Mouse (Mus musculus) urinary bladder, postnatal 25 days (tissue): ENCODE measurements around the gene Alad.

Experiments used
- DNase-seq: peaks from one replicate; pipeline ENCODE4 v3.0.0; 2022; ENCODE audit warnings: low spot score

Alad gene

DNA sequence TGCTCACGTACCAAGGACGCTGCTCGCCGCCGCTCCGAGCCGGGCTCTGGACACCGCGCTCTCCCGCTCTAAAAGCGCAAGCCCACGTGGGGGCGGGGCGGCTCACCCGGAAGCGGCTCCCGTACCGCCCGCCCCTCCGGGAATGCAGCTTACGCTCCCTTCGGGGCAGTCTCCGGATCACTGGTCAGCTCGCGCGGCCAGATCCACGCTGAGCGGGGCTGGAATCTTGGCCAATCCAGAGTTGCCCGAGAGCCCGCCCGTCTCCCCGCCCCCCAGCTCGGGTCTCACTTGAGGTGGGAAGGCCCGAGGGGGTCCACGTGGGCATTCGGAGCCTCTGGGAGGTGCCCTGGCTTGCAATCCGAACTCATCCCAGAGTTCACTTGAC is at the start of gene Alad:
Gene Alad, minus strand, starts transcription at position 70 of the 385 bp plus-strand sequence.
- DNase-seq, result peak; percentile 89

DNA sequence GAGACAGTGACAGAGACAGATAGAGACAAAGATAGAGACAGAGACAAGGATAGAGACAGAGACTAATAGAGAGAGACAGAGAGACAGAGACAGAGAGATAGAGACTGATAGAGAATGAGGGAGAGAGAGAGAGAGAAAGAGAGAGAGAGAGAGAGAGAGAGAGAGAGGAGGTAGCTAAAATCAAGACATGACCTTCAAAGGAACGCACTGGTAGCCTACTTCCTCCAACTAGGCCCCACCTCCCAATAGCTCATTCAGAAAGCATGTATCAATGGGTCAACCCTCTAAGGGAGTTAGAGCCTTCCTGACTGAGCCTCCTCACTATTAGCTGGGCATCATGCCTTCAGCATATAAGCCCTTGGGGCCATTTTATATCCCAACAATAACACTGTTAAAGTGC is 48.6 kb upstream of the Alad start:
- no peak for DNase-seq

DNA sequence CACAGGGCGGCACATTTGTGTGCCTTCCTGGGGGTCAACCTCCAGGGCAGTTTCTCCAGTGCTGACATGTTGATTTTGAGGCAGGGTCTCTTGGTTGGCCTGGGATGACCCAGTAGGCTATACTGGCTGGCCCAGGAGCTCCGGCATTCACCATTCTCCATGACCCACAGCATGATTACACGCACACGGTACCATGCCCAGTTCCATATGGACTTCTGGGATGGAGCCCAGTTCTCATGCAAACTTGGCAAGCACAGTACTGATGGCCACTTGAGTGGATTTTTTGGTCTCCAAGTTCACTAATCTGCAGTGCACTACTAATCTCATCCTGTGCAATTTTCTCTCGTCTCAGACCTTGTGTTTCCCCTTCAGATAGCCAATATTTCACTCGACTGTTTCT is 48.0 kb upstream of the Alad start:
- DNase-seq, result no peak

DNA sequence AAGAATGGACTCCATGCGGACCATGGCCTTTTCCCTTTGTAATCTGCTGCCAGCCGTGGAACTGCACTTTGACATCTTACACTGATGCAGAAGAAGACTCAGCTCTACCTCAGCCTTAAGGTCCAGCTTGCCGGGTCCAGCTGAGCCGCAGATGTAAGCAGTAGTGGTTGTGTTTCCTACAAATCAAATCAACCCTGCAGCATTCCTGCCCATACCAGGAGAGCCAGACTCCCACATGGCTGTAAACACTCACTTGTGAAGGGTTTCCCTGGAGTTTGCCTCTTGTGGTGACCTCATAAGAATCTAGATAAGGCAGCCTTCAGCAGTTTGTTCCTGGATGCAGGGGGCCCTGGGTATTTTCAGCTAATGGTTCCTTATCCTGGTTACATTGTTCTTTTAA is 46.8 kb upstream of the Alad start:
- no peak for DNase-seq

DNA sequence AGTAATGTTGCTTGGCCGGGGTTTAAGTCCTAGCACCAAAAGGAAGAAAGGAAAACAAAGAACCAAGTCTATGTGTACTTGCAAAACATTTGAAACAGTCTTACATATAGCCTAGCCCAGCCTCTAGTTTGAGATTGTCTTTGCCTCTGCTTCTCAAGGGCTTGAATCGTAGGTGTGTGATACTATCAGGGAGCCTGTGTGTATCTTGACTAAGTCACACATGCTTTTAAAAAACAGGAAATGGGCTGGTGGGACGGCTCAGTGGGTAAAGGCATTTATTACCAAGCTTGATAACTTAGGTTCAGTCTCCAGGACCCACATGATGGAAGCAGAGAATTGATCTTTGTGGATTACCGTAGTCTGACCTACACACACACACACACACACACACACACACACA is 42.3 kb upstream of the Alad start:
- DNase-seq, result no peak

DNA sequence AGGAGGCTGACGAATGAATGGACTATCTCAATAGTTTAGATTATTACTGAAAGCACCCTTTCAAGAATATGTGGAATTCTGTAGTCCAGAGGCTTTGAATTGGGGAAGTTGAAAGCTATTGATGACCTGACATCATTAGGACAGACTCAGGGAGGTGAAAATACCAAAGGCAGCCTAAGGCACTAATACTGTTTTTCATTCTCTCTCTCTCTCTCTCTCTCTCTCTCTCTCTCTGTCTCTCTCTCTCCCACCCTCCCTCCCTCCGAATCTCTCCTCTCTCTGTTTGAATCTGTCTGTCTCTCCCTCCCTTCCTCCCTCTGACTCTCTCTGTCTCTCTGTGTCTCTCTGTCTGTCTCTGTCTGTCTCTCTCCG is 41.9 kb upstream of the Alad start:
- DNase-seq, result no peak

DNA sequence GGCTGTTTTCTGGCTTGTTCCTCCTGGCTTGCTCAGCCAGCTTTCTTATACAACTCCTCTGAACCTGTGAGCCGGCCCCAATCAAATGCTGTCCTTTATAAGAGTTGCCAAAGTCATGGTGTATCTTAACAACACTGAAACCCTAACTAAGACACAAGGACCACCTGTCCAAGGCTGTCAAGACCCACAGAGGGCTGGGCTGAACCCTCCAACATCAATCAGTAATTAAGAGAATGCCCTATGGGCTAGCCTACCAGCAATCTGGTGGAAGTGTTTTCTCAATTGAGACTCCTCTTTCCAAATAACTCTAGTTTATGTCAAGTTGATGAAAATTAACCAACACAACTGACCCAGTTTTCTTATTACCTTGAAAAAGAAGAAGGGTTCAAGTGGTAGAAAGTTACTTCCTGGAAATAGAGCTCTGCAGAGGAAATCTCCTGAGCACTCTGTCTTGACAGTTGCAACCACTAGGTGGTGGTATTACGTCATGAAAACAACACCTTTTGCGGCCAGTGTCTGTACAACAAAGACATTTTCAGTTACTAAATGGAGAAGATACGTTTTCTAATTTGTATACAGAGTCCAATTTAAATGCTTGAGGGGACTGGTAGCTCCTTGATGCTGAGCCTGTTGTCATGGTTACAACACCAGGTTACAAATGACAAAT is 41.4 kb upstream of the Alad start:
- peak; percentile 54 for DNase-seq

DNA sequence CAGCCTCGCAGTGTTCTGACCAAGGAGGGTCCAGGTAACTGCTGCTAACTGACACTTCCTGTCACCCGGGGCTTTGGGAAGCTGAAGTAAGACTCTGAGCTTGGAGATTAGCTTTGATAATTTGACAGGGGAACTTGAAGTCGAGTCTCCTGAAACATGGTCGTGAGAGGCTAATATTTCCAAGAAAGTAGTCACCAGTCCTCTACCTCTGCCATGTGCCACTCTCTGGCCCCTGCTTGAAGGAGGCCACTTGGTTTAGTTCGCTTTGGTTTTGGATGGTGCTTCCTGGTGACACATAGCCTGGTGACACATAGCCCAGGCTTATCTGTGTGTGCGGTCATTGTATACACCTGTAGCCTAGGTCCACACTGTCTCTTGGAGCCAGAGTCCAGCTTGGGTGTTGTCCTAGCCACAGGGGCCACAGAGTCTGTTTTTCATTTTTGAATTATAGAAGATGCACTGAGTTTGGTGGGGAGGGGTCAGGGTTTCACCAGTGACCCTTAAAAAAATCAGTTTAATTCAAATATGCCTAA is 40.1 kb upstream of the Alad start, which contains the start of gene Rgs3:
Gene Rgs3, plus strand, starts transcription at position 51 of the 533 bp plus-strand sequence.
- no peak for DNase-seq

DNA sequence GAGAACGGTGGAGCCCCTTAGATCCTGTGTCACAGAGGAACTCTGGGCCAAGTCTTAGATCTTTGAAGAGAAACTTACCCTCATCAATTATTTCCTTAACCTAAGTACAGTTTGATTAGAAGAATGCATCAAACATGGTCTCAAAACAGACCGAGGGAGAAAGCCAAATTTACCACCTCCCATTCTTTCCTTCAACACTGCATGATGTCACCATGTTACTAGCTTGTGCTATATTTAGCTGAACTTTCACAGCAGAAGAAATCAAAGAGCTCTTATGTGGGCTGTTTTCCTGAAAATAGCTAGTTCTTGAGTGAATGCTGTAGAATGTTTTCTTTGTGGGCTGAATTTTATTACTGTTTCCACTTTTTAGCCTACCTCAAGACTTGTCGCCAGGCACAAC is 37.7 kb upstream of the Alad start:
- DNase-seq, result no peak

DNA sequence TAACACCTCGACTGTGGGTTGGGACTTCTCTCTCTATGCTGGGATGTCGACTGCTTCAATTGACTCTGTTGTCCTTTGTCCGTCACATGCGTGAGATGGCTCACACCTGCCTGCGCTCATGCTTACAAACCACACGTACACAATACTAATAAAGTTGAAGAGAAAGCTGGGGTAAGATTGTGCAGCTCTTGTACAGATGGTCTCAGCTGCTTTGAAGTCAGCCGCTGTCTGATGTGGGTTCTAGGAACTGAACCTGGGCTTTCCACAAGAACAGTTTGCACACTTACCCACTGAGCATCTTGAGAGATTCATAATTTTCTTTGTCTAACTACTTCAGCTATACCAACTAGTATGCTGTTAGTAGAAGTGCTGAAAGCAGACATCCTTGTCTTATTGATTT is 32.2 kb upstream of the Alad start:
- no peak for DNase-seq

DNA sequence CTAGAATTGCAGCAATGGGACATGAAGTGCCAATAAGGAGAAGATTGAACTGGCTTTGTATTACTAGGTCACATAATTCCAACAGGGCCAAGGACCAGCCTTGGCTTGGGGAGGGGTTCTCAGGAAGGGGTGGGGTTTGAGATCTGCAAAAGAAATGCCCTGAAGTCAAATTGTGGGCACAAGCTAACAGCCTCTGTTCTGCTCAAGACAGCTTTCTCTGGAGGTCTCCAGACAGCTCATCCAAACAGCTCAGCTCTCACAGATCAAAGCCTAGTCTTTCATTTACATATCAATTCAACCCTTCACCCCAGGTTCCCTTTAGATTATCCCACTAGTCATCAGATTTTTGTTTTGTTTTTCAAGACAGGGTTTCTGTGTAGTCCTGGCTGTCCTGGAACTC is 25.1 kb upstream of the Alad start:
- no peak for DNase-seq

DNA sequence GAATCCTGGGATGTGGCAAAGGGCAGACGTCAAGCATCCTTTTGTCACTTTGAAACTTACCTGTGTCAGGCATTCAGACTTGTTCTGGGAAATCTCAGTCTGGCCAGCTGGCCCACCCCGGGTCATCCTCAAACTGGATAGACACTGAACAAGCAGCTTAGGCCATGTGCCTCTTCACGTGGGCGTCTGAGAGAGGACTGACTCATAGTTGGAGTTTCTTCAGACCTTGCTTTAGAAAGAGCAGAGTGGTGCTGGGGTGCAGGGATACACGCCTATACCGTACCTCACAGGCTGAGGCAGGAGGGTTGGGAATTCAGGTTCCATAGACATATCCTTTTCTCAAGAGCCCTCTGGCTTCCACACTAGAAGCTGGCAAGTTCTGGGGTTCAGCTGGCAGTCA is 24.1 kb upstream of the Alad start:
- DNase-seq, result no peak

DNA sequence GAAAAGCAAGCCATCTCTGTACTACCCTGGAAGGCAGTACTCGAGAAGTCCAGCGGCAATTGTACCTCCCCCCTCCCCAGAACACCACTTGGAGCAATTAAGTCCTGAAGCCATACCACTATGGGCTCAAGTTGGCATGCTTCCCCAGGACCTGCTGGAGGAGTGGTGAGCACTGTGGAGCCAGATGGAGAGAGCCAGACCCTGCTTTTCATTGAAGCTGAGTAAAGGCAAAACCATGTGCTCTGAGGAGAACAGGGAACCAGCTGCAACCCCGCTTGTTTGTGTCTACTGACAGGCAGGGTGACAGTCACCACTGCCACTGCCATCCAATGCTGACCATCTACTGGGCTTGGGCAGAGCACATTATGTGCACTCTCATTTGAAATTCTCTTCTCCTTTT is 22.1 kb upstream of the Alad start:
- DNase-seq, result no peak

DNA sequence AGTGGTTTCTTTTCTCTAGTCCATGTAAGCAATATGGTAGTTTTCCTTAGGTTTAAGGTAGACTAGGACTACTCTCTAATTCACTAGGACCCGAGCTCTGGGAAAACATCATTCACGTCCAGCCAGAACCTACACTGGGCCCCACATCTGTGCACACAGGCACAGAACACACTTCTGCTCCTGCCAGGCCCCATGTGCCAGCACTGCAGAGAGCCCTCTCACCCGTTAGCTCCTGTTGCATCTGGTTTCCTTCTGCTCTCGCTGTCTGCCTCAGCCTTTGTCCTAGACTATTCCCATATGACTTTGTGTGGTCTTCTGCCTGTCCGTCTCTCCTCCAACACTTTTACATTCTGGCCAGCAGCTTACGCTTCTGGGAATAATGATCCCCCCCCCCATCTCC is 14.0 kb upstream of the Alad start:
- DNase-seq, result no peak

DNA sequence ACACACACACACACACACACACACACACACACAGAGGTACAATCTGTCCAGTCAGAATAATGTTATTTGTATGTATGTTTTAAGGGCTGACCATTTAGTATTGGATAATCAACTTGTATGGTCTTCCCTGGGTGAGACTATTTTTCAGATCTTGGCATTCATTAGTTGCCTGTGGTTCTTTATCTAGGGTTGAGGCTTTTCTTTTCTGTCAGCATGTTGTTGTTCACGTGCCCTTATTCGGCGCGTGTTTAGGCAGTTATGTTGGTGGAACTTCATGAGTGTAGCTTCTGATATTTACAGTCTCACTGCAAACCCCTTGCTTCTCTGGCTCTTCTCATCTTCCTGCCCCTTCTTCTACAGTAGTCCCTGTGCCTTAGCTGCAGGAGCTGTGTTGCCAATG is 7.9 kb upstream of the Alad start:
- no peak for DNase-seq

DNA sequence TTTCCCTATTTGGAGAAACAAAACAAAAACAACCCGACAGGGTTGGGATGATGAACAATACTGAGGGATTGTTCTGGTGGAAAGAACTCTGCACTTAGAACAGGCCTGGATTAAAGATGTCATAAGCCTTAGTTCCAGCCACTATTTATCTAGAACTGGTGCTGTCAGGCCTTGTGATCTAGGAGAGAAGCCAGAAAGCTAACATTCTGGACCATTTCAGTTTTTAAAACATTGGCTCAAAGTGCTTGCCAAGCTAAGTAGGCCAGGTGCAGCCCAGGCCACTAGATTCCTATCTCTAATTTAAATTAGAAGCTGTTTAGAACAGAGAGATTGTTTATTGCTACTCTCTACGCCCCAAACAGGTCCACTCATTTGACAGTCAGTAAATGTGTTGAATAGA is 6.5 kb upstream of the Alad start:
- no peak for DNase-seq

DNA sequence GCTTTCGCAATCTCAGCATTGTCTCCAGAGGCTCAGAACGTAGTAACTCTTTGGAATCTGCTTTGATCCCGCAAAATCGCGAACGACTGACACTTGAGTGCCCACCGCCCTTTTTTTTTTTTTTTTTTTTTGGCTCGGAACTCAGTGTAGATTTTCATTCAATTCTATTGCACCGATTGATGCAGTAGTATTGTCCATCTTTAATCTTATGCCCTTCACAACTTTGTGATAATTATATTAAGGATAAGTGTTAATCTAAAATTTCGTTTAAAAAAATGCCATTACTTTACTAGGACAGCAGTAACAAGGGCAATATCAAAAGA is 5.7 kb upstream of the Alad start:
- DNase-seq, result no peak

DNA sequence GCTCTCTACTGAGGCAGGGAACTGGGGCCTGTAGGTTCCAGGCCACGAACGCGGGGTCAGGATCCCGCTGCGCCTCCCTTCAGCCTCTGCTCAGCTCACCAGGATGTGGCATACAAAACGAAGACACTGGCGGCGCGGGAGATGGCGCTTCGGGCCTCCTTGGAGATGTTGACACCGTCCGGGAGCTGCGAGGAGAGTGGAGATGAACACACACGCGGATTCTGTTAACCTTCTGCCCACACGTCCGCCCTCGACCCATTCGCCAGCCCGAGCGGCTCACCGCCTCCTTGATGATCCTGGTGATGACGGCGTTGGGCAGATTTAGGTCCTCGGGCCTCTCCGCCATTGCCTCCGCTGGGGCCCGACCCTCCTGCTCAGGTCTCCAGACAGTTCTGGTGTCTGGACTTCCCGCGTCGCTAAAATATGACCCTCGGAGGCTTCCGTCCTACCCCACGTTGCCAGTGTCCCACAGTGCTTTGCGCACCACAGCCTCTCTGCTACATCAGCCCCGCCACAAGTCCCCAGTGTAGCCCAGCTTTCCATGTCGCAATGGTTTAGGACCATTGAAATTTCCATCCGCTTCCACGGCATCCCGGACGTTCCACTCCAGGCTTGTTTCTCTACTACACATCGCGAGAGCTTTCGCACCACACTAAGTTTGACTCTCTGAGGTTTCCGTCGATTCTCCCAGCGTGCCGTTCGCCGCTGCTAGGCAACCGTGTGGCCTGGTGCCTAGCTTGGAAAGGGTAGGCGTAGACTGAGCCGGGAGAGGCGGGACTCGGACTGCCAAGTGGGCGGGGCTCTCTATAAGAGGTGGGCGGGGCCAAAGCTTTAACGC is 5.2 kb upstream of the Alad start, which contains the start of the genes Pole3 and 4933430I17Rik:
Gene Pole3, minus strand, starts transcription at position 418 of the 838 bp plus-strand sequence.
Gene 4933430I17Rik, plus strand, starts transcription at position 719 of the 838 bp plus-strand sequence.
- DNase-seq, result peak; percentile 97

DNA sequence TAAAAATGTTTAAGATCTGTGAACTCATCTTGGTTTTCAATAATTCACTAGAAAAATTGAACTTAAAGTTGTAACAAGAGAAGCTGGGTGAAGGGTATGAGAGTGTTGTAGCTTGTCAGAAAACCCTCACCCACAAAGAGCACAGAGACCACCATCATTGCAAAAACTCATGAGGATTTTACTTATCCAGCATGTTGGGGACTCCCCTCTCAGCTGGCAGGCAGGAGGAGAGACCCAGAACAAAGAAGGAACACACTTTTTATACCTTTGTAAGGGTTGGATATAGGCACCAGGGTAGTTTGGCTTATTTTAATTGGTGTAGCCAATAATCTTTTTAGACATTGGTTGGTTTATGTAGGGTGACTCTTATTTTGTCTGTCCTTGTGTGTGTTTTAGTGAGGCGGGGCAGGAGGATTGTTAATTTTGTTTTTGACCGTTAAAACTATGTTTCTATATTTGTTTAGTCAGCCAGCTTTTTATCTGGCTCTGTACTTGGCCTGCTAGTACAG is 1.2 kb upstream of the Alad start:
- no peak for DNase-seq

DNA sequence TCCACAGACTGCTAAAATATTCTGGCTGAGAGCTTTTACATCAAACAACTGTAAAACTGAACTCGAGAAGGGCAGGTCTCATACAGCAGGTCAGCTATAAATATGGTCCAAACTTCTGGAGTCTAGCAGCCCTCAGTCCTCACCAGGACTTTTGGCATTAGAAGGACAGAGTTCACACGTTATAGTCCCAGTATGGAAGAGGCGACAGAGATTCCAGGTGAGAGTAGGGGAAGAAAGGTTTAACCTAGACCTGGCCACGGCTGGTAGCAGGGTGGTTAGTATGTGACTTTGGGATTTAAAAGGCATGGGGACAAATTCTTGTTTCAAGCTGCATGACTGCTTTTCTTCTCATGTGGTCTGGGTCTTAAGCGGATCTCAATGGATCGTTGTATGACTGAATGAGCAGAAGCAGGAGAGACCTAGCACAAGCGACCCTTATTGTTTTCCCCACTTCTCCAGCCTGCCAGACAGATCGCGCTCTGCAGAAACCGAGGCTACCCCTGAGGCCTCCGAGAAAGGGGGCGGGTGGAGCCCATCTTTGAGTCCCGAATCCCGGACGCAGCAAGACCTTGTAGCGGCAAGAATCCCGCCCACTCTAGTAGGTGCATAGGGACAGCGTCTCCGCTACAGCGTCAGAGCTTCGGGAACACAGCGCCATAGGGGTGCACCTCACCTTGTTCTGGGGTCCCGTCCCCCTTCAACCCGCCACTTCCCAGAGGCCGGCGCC is 433 bp downstream of the Alad start:
- DNase-seq, result no peak

DNA sequence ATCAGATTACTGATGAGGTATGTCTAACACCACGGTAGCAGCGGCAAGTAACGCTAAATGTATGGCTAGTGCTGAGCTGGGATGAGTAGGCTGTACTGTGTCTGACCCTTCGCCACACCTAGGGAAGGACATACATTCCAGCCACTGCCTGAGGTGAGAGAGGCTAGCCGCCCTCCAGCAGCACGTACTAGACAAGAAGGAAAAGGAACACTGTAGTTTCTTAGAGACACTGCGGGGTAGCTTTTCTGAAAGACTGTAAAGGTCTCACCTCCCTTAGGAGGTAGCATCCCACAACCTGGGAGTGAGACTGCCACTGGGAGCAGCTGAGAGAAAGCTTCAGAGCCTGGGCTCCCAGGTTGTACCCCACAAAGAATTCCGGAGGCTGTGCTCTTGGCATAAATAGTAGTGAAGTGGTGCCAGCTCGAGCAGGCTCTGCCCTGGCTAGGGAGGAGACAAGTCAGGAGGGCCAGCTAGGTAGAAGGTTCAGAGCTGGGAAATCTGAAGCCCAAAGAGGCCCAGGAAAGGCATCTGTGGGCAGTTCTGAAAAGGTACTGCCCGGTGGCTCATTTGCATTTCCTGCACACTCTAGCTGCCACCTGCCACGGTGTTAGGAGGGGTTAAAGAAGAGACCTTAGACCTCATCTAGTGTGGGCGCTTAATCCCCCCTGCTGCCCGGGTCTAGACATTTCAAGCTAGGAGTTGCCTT is 1.1 kb downstream of the Alad start:
- DNase-seq, result no peak
